Mouse (Mus musculus): ENCODE results near the gene Lingo1.
A peak's percentile ranks its signal among the peaks of the same experiment; 100 is the strongest.

Gene Lingo1

DNA sequence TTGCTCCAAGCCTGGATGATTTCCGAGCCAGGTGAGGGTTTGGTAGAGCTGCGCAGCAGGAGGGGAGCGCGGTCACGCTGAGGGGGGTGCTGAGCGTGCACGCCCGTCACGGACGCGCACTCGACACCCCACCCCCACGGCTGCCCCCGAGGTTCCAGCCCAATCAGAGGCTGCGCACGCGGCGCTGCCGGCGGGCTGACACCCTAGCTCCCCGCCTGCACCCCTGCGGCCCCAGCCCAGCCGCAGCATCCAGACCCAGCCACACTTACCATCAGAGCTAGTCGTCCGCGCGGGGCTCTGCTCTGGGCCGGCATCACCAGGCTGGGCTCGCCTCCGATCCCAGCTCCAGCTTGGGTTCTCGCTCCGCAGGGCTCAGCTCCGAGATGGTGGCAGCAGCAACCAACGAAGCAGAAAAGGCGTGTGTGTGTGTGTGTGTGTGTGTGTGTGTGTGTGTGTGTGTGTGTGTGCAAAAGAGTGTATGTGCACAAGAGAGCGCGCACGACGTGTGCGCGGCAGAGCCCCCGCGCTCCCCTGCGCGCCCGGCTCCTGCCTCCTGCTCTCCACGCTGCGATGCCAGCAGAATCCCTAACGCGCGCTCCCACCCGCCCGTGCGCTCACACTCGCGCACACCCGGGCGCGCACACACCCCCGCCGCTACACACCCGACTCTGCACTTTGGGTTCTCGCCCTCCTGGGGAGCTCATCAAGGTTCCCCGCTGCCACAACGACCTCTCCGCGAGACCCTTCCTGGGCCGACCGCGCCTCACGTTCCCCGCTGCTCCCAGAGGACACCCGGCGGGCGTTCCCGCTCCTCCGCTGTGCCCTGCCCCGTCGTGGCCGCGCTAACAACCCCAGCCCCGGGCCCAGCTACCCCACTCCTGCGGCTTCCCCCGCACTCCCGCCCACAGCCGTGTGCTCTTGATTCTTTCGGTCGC lies at the start of gene Lingo1:
Gene Lingo1, minus strand, starts transcription at position 748 of the 935 bp plus-strand sequence.
- no peak for DNase-seq

DNA sequence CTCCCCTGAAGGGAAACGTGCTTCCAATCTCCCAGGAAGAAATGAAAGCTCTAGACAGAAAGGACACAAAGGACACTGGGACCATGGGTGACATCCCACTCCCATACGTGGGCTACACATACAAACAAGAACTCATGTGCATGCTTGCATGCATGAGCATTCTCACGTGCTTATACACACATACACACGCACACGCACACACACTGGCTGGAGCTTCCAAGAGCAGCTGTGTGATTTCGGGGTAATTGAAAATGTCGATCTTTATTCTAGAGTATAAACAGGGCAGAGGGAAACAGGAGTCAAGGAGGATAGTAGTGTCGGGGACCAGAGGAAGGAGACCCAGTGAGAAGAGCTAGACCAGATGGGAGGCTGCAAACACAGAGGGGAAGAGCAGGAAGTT lies 48.4 kb upstream of the Lingo1 start:
- DNase-seq = no peak

DNA sequence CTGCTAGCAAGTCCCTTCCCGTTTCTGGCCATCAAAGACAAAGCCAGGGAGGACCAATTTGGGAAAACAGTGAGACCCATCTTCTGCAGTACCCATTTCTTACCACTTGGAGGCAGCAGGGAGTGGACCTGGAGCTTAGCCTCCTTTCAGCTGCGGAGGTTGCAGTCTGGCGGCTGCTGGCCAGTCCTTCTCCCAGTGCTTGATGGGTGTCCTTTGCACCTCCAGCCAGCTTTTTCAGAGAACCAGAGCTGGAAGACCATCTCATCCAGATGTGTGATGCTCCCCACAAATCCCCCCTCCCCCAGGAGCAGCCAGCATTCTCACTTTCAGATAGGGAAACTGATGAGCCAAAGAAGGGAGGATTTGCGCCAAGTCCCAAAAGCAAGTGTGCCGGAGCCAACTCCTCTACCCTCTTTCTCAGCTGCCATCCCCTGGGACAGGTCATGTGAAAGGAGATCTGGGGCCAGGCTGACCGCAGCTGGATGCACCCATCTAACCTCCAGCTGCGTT lies 47.5 kb upstream of the Lingo1 start:
- peak in 1 of 2 experiments; percentile 40 for DNase-seq

DNA sequence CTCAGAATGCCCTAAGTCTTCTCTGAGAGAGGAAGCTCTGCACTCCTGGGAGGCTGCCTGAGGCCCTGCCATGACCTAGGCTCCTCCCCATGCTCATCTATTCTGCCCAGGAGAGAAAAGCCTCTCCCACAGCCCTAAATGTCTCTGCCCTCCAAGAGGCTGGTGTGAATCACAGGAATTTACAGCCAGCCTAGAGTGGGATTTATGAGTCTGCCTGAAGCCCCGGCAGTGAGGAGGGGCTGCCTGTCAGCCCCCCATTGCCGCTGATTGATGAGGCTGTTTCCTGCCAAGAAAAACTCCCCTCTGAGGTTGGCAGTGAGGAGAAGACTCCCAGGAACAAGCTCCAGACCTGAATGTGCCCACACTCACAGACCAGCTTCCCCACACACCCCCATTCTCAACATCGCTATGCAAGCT lies 46.0 kb upstream of the Lingo1 start:
- DNase-seq = no peak

DNA sequence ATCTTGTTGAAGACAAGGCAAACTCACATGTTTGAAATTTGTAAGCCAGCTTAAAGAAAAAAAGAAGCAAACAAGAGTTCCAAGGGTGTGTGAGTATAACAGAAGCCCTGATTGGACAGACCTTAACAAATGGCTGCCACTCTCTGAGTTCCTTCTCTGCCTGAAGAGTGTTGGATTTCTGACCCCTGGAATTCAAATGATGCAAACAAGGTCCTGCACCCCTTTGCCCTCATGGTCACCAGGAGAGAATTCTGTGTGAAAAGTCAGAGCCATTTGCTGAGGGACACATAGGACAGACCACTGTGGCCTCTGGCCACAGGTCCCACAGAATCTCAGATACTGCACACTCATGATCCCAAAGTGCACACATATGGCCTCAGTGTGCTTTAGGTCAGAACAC lies 45.6 kb upstream of the Lingo1 start:
- no peak for DNase-seq

DNA sequence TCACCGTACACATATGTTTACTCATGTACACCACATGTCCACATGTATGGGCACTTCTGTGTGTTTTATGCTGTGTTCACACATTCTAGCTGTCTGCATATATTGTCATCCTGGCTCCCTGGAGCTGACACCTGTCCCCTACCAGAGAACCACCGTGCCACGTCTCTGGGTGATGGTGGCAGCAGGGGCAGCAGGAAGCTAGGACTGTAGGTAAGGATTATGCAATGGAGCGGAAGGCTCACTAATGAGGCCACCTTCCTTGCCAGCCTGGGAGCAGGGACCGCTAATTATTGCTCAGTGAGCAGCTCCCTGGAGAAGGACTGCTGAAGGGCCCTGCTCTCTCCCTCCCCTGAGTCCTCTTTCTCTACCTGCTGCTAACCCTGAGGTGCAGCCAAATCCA lies 44.5 kb upstream of the Lingo1 start:
- no peak for DNase-seq

DNA sequence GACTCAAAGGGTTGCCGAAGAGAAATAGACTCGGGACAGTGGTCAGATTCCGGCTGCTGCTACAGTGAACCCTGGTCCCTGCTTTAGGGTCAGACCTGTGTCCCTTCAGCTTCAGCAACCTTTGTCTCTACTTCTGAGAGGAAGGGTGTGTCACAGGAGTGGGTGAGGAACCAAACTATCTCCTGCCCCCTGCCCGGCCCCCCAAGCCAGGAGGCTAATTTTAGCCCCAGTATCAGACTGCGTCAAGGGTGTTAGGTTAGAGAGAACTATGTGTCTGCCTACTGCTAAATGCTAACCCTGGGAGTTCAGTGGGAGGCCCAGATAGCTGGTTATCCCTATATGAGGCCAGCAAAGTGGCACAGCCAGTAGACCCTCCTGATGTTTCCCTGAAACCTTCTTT lies 38.9 kb upstream of the Lingo1 start:
- no peak for DNase-seq

DNA sequence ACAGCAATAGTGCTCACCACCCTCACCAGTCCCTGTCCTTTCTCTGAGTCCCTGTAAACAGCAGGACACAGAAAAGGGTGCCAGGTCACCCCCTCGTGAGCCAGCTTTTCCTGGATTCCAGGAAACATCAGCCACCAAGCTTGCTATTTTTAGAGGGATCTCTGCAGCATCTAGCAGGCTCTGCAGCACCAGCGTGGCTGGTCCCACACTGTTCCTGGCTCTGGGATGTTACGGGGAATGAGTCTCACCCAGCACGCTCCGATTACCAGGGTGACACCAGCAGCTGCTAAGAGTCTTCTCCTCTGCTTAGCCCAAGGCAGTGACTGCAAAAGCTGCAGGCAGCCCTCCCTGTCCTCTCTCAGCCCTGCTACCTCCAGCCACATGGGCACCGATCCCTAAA lies 36.6 kb upstream of the Lingo1 start:
- no peak for DNase-seq

DNA sequence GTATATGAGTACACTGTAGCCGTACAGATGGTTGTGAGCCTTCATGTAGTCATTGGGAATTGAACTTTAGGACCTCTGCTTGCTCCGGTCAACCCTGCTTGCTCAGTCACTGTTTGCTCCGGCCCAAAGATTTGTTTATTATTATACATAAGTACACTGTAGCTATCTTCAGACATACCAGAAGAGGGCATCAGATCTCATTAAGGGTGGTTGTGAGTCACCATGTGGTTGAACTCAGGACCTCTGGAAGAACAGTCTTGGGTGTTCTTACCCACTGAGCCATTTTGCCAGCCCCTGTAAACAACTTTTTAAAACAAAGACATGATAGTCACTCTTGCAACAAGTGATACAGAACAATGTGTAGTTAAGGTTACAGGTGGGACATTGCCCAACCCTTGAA lies 35.6 kb upstream of the Lingo1 start:
- no peak for DNase-seq

DNA sequence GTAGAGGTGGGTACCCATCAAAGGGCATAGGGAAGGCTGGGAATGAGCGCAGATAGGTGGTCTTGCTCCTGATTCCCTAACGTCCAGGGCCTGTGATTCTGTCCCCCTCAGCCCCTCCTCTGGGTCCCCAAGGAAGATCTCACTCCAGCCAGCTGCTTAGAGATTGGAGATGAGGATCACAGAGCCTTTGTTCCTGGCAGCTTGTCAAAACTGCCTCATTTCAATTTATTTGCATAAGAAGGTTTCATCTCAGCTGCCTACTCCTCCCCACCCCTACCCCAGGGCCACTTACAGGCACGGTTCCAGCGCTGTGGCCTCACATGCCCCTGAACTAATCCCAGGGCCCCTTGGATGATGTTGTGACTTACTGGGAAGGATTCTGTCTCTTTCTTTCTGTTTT lies 33.9 kb upstream of the Lingo1 start:
- no peak for DNase-seq

DNA sequence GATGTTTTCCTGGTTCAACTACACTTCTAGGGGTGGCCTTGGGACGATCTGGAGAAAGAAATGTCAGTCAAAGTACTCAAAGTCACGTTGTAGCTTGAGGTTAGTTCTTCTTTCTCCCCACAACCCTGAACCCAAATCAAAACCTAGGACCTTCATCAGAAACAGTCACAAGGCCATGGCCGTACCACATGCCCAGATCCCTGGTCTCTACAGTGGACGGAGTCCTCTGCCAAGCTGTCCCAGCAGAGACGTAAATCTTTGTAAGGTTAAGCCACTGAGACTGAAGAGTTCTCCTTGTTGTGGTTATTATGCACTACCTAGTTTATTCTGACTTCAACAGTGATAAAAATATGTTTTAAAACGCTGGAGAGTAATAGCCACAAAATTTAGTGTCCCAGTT lies 32.6 kb upstream of the Lingo1 start:
- no peak for DNase-seq

DNA sequence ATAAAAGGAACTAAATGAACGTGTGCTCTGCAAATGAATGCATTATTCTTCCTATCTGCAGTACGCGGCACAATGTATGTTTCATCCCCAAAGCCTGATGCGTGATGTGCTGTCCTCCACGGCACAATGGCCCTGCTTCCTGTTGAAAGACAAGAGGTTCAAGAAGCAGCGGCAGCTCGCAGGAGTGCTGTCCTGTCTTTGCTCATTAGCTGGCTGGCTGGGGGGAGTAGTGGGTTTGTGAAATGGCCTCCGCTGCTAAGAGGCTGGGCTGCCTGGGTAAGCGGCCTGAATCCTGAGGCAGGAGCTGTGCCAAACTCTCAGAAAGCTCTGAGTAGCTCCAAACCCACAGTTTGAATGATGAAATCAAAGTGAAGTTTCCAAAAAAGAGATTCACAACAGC lies 31.9 kb upstream of the Lingo1 start:
- DNase-seq = no peak

DNA sequence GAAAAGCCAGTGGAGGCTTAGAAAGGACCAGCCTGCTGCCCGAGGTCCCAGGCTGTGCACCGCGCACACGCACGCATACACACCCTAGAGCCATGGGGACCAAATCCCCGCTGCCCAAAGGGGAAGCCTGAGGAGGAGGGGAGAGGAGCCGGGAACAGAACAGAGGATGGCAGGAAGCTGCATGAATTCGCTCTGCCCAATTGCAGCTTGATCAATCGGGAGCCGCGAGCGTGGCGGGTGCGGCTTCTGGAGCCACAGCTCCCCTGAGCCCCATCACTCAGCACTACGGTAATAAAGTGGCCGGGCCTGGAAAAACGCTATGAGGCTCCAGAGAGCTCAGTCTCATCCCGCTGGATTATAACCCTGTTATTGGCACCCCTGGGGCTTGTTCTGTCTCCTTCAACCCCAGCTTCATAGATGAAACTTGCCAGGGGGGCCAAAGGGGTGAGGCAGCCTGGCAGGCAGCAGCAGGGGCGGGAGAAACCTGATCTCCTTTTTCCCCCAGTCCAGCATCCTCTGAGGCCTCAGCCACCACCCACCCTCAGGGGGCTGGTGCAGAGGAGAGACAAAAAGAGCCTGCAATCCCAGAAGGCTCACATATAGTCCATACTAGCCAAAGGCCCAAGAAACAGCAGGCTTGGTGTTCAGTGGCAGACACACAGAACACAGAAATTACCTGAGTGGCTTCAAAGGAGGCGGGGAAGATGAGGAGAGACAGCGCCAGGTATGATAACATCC lies 29.4 kb upstream of the Lingo1 start:
- DNase-seq = no peak

DNA sequence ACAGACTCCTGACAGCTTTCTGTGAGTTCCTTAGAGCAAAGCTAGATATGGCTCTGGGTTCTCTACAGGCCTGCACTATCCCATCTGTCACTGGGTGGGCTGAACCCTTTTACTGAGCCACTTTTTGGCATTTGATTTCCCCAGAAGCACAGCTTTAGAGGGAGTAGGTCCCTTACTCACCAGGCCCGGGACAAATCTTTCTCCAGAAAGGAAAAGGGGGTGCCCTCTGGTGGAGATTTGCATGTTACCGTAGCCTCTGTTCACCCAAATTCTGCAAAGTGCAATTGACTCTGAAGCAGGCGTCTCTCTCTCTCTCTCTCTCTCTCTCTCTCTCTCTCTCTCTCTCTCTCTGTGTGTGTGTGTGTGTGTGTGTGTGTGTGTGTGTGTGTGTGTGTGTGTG lies 28.6 kb upstream of the Lingo1 start:
- no peak for DNase-seq

DNA sequence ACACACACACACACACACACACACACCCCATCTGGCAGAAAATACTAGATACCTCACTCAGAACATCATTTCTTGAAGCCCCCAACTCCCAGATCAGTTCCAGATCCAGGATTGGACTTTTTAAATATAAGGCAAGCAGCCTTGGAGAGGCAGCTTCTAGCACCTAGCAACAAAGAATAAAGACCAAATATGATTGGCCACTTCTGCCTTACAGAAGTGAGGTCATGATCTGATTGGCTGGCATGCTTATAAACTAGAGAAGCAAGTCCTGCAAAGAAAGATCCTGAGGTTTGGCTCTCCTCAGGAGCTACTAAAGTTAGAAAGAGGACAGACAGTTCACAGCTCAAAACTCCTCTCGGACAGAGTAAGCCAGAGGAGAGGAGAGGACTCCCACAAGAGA lies 14.6 kb upstream of the Lingo1 start:
- DNase-seq = no peak

DNA sequence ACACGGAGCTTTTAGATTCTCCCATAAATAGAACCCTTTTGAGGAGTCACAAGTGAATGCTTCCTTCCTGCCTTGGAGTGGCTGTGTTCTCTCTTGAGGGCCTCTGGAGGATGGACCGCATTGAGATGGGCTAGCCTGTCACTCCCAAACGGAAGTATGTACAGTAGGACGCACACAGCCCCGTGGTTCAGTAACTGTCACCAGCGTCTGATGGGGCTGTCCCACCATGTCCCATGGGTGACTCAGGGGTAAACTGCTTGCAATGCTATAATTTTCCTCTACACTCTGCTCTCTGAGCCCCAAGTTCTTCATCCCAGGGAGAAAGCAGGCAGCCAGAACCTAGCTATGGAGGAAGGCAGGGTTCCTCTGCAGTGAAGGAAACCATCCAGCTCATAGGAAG lies 11.7 kb upstream of the Lingo1 start:
- no peak for DNase-seq

DNA sequence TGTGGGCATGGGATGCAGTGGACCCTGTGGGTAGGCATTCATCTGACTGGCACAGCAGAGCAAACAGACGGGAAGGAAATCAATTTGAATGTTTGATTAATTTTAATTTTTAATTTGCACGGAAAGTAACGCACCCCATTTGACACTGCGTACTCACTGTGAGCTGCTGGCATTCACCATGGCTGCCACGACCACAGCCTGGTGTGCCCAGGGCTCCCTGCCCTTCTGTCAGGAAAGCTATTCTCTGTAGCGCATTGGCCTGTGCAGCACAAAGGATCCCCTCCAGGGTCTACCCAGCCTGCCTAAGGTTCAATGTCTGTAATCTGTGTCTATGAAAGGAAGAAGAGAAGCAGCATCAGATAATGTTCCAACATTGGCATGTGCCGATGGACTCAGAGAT lies 6.9 kb upstream of the Lingo1 start:
- no peak for DNase-seq

DNA sequence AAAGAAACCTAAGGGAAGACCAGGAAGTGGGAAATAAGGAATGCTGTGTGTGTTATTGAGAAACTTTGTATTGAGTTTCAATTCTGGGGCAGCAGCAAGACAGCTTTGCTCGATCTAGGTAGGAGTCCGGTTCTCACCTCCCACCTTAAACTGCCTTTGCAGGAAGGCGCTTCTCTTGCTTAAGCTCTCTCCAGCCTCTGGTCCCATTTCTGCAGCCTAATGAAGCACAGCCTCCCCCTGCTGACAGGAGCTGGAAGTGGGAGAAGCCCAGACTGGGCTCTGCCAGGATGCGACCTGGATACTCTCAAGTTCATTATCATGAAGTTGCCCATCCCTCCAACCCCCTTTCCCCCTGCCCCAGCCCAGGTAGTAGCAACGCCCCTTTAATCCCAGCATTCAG lies 1.6 kb upstream of the Lingo1 start:
- DNase-seq = no peak

DNA sequence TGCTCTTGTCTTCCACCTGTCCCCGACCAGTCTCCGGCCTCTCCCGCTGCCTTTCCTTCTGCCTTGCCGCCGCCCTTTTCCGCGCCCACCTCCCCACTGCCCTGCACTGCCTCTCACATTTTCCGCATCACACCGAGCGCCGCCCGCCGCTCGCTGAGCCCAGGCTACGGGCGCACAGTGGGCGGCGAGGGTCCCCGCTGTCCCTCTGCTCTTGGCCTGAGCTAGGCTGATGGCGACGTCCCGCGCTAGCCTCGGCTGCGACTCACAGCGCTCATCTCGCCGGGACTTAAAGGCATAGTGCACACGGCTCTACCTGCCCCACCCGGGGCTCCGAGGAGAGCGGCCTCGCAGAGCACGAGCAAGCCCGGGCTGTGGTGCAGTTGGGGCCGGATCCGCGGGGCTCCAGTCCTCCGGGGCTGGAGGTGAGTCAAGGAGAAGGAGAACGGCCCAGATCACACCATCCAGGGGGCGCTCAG lies 426 bp upstream of the Lingo1 start:
- no peak for DNase-seq

DNA sequence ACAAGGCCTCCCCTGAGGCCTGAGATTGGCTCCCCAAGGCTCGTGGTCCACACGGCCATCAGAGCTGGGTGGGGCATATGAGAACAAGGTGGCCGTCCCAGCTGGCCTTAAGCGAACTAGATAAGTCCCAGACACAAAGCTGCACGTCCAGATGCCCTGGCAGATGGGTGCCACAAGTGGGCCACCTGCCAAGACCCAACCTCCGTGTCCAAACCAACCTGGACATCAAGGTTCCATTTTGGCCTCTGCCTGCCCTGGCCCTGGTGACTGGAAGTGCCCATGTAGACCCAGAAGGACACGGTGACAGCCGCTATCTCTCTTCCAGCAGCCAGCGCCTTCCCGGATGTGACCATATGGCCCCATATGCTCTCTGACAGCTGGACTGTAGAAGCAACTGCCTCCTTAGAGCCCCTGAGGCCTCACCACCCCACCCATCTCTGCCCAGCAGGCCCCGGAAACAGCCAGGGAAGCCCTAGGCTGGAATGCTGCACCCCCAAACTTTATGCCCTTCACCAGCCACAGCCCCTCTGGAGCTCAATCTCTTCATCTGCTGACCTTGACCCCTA lies 4.5 kb downstream of the Lingo1 start:
- DNase-seq = no peak

DNA sequence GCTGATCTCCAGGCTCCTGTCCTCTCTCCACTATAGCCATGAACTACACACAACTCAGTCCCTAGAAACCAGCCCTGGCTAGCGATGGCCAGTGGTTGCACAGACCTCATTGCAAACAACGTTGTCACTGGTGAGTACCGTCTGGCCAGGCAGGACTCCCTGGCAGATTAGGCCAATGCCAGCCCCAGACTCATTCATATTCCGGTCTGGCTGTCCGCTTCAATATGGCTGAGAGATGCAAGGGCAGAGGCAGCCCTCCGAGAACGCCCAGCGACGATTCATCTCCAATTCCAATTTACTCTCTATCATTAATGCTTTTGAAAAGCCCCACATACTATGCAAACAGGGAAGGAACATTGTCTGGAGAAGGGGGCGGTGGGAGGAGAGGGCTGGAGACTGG lies 11.7 kb downstream of the Lingo1 start:
- DNase-seq = no peak

DNA sequence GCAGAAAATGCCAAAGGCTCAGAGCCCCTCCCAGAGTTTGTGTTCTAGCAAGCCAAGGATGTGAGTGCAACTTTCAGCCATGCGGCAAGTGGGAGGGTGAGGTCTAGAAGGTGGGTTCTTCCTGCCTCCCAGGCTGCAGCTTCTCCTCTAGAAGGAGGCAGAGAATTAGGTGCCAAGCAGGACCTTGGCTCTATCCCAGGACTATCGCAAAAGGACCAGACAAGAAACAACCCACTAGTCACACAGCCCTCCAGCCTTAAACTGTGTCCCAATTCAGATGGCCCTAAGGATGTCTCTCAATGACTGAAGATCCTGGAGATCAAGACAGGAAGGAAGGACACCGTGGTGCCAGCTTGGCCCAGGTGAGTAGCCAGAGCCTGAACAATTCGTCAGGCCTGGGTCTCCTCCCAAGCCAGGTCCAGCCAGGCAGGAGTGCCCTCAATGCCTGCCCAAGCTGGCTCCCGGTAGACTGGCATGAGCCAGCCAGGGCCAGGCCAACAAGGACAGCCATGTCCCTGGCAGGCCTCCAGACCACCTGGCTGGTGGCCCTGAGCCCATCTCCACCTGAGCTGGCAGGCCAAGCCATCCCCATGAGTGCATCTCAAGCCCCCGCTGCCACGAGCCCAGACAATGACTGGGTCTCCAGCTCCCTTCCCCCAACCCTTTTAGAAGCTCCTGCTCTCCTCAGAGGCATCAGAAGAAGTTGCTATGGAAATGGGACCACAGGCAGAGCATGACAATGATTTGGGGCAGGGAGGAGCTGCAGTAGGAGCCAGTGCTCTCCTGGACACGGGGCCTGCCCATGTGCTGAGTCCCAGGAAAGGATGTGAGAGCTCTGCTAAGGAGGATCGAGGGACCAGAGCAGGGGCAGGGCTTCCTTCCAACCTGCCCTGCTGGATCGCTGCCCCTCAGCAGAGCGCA lies 19.1 kb downstream of the Lingo1 start:
- no peak for DNase-seq
